Mouse (Mus musculus) naive thymus-derived CD4-positive, alpha-beta T cell, adult 2 months (primary cell): ENCODE measurements around the gene Prrc2b.

Source experiments
- DNase-seq: peaks from one replicate; pipeline ENCODE4 v3.0.0-alpha.2; 2011; ENCODE audit warnings: low read depth

Prrc2b gene

DNA sequence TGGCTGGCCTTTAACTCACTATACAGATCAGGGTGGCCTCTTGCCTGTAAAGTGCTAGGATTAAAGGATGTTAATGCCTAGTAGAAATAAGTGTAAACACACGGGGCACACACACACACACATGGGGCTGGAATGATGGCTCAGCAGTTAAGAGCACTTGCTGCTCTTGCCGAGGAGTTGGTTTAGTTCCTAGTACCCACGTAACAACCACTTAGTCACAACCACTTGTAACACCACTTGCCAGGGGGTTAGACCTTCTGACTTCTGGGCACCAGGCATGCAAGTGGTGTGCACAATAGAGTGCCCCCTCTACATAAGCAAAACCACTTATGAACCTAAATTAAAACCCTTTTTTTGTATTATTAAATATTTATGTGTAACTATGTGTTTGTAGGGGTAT, 133.1 kb downstream of the Prrc2b start:
- no peak for DNase-seq
